Mouse (Mus musculus): ENCODE data around the gene Snx25. TPM values are rescaled to one million over a fixed set of nuclear protein-coding genes. Genes with fewer than 3 reads are reported as not detected.

Snx25 gene
- total and polyA plus RNA-seq, 2 experiments from 2014 or later = 8.4 to 36.9 TPM

GRCm38 (mm10) chr8:46173651-46174050, 21.7 kb upstream of the Snx25 start:
- Histone ChIP-seq H3K9ac (replicated peaks; ENCODE audit: low read length) (no peak overlapping the region), H3K4me3 (ENCODE audit: low read length) (no peak overlapping the region), H3K4me1 (ENCODE audit: insufficient read depth, low read length) (no peaks in the 10 kb centered on the region), H3K4me2 (ENCODE audit: low read depth, low read length) (no peak overlapping the region), H3K27me3 (ENCODE audit: insufficient read depth, low read length) (no peaks in the 10 kb centered on the region), H3K27ac (no peak overlapping the region), H3K9me3 (ENCODE audit: low read length) (no peaks in the 10 kb centered on the region), H3K36me3 (ENCODE audit: insufficient read depth, low read length) (peaks cover 7% of the 10 kb centered on the region; the same call in 1 of the 2 replicates)
- ATAC-seq (no peak), DNase-seq (ENCODE audit: low spot score) (no peak)
- 91% methylated on average over 2 of the region's 2 CpGs for WGBS
- TF ChIP-seq CTCF (IDR thresholded peaks at IDR 0.05; ENCODE audit: low read depth) = no peak

- peak overlapping the region; percentile 86 for H3K9ac ChIP-seq (replicated peaks; ENCODE audit: low read length)
- no peaks in the 10 kb centered on the region for H3K36me3 ChIP-seq (ENCODE audit: insufficient read depth, low read length)
- TF ChIP-seq CTCF (IDR thresholded peaks at IDR 0.05; ENCODE audit: low read depth) = no peak
- peak overlapping the region; percentile 79 for H3K27ac ChIP-seq
- no peak for ATAC-seq
- peak overlapping the region; percentile 76 for H3K4me3 ChIP-seq (ENCODE audit: low read length)
- H3K4me1 ChIP-seq (ENCODE audit: insufficient read depth, low read length) = peaks cover 9% of the 10 kb centered on the region; the same call in 1 of the 2 replicates
- no peaks in the 10 kb centered on the region for H3K27me3 ChIP-seq (ENCODE audit: insufficient read depth, low read length)
- H3K9me3 ChIP-seq (ENCODE audit: low read length) = no peaks in the 10 kb centered on the region
- DNase-seq (ENCODE audit: low spot score) = peak; percentile 11
- peak overlapping the region; percentile 82 for H3K4me2 ChIP-seq (ENCODE audit: low read depth, low read length)
- WGBS = under 1% methylated on average over 24 of the region's 25 CpGs
Observed at GRCm38 (mm10) chr8:46163870-46164190, 11.9 kb upstream of the Snx25 start.

- Histone ChIP-seq H3K9me3 (ENCODE audit: low read length) (no peaks in the 10 kb centered on the region), H3K4me1 (ENCODE audit: insufficient read depth, low read length) (peaks cover 9% of the 10 kb centered on the region; the same call in 1 of the 2 replicates), H3K4me2 (ENCODE audit: low read depth, low read length) (peak overlapping the region; percentile 82), H3K4me3 (ENCODE audit: low read length) (peak overlapping the region; percentile 76), H3K27ac (peak overlapping the region; percentile 79), H3K9ac (replicated peaks; ENCODE audit: low read length) (peak overlapping the region; percentile 86), H3K27me3 (ENCODE audit: insufficient read depth, low read length) (no peaks in the 10 kb centered on the region), H3K36me3 (ENCODE audit: insufficient read depth, low read length) (no peaks in the 10 kb centered on the region)
- DNase-seq (ENCODE audit: low spot score) = peak; percentile 98
- WGBS = 2% methylated on average over 70 of the region's 77 CpGs
- peak; percentile 13; the same call in 1 of the 2 replicates for TF ChIP-seq CTCF (IDR thresholded peaks at IDR 0.05; ENCODE audit: low read depth)
- ATAC-seq = peak; percentile 99
Observed at GRCm38 (mm10) chr8:46162953-46163869, 11.3 kb upstream of the Snx25 start.

- H3K4me3 ChIP-seq (ENCODE audit: low read length) = peak overlapping the region; percentile 92
- WGBS = 10% methylated on average over 2 of the region's 2 CpGs
- peak overlapping the region; percentile 86 for H3K4me2 ChIP-seq (ENCODE audit: low read depth, low read length)
- H3K4me1 ChIP-seq (ENCODE audit: insufficient read depth, low read length) = peaks cover 6% of the 10 kb centered on the region; the same call in 1 of the 2 replicates
- no peaks in the 10 kb centered on the region for H3K27me3 ChIP-seq (ENCODE audit: insufficient read depth, low read length)
- no peak for DNase-seq (ENCODE audit: low spot score)
- ATAC-seq = no peak
- no peak overlapping the region for H3K27ac ChIP-seq
- TF ChIP-seq CTCF (IDR thresholded peaks at IDR 0.05; ENCODE audit: low read depth) = no peak
- H3K9ac ChIP-seq (replicated peaks; ENCODE audit: low read length) = no peak overlapping the region; the same call in 1 of the 2 replicates
- no peaks in the 10 kb centered on the region for H3K9me3 ChIP-seq (ENCODE audit: low read length)
- no peaks in the 10 kb centered on the region for H3K36me3 ChIP-seq (ENCODE audit: insufficient read depth, low read length)
Observed at GRCm38 (mm10) chr8:46153042-46153441, 1.1 kb upstream of the Snx25 start.

GRCm38 (mm10) chr8:46151202-46152062, 527 bp downstream of the Snx25 start, which contains the start of gene Cfap97:
TSS of gene Cfap97 (plus strand) at chr8:46151771.
- Histone ChIP-seq H3K4me3 (ENCODE audit: low read length) (peak within 1 kb of the TSS; percentile 92), H3K4me2 (ENCODE audit: low read depth, low read length) (peak within 1 kb of the TSS; percentile 86), H3K9me3 (ENCODE audit: low read length) (no peaks in the 10 kb centered on the region), H3K4me1 (ENCODE audit: insufficient read depth, low read length) (peaks cover 6% of the 10 kb centered on the region; the same call in 1 of the 2 replicates), H3K27me3 (ENCODE audit: insufficient read depth, low read length) (no peaks in the 10 kb centered on the region), H3K27ac (peak within 1 kb of the TSS; percentile 88), H3K9ac (replicated peaks; ENCODE audit: low read length) (peak within 1 kb of the TSS; percentile 85), H3K36me3 (ENCODE audit: insufficient read depth, low read length) (no peaks in the 10 kb centered on the region)
- DNase-seq (ENCODE audit: low spot score) (peak; percentile 64), ATAC-seq (peak; percentile 82)
- no peak for TF ChIP-seq CTCF (IDR thresholded peaks at IDR 0.05; ENCODE audit: low read depth)
- 1% methylated on average over 61 of the region's 75 CpGs for WGBS

- Histone ChIP-seq H3K36me3 (ENCODE audit: insufficient read depth, low read length) (no peaks in the 10 kb centered on the region), H3K9me3 (ENCODE audit: low read length) (no peaks in the 10 kb centered on the region), H3K9ac (replicated peaks; ENCODE audit: low read length) (no peak overlapping the region), H3K27me3 (ENCODE audit: insufficient read depth, low read length) (no peaks in the 10 kb centered on the region), H3K27ac (no peak overlapping the region), H3K4me1 (ENCODE audit: insufficient read depth, low read length) (peaks cover 6% of the 10 kb centered on the region; the same call in 1 of the 2 replicates), H3K4me3 (ENCODE audit: low read length) (no peak overlapping the region), H3K4me2 (ENCODE audit: low read depth, low read length) (peak overlapping the region; percentile 86; the same call in 1 of the 2 replicates)
- TF ChIP-seq CTCF (IDR thresholded peaks at IDR 0.05; ENCODE audit: low read depth) = peak; percentile 35; the same call in 1 of the 2 replicates
- ATAC-seq (no peak), DNase-seq (ENCODE audit: low spot score) (peak; percentile 8)
- WGBS = 82% methylated on average over 9 of the region's 9 CpGs
Observed at GRCm38 (mm10) chr8:46149782-46150181, 2.2 kb downstream of the Snx25 start.

Measured in hindbrain, postnatal 0 days (tissue).